Mouse (Mus musculus) bone marrow, adult 2 months (tissue): ENCODE measurements around the gene Sox5.

ENCODE experiments used
- CTCF ChIP-seq: fragments of 200-500 bp; IDR thresholded peaks from 2 replicates; pipeline ENCODE4 v1.5.1; 2011; ENCODE audit warnings: low read length, control low read depth; ENCODE audit not compliant: control insufficient read depth, insufficient read depth
- POLR2A ChIP-seq: fragments of 200-500 bp; IDR thresholded peaks from 2 replicates; pipeline ENCODE4 v1.6.1; 2011; ENCODE audit warnings: low read depth, mild to moderate bottlenecking, control low read depth, low read length, borderline replicate concordance; ENCODE audit not compliant: control insufficient read depth

- TF ChIP-seq CTCF (no peak), POLR2A (no peak)
Measured at GRCm38 (mm10) chr6:144689076-144689475, 92.7 kb downstream of the Sox5 start.
